Mouse (Mus musculus) hindbrain, embryonic 11.5 days (tissue): ENCODE measurements at regions not wholly inside any gene's neighbourhood (a gene's known extent, or its start where the extent isn't known, plus 50 kb on each side); places are given as distances from the start of the nearest gene placed in this dataset.

Experiments
- ATAC-seq: fragments of 200-750 bp; cut with Nextera tagmentation; 2 replicates; pipeline ENCODE4 v1.8.0; 2017; ENCODE audit warnings: mild to moderate bottlenecking, moderate TSS enrichment, moderate library complexity; ENCODE audit not compliant: low FRiP score
- DNase-seq: peaks from one replicate; pipeline ENCODE4 v3.0.0-alpha.2; 2015; ENCODE audit warnings: low spot score
- H3K27ac ChIP-seq: fragments of 300-500 bp; sonication (generic); 2 replicates; pipeline ENCODE4 v1.5.1; 2014; ENCODE audit warnings: mild to moderate bottlenecking, low read depth, low read length
- H3K27me3 ChIP-seq: fragments of 300-500 bp; sonication (generic); 2 replicates; pipeline ENCODE4 v1.6.1; 2014; ENCODE audit warnings: mild to moderate bottlenecking, low read length, moderate library complexity, mixed read lengths; ENCODE audit not compliant: control insufficient read depth, insufficient read depth
- H3K36me3 ChIP-seq: fragments of 300-500 bp; sonication (generic); 2 replicates; pipeline ENCODE4 v1.6.1; 2014; ENCODE audit warnings: mild to moderate bottlenecking, low read length, moderate library complexity, mixed read lengths; ENCODE audit not compliant: control insufficient read depth, insufficient read depth
- H3K4me1 ChIP-seq: fragments of 300-500 bp; sonication (generic); replicated peaks from 2 replicates; pipeline ENCODE4 v1.6.1; 2014; ENCODE audit warnings: low read length, mixed read lengths; ENCODE audit not compliant: control insufficient read depth, insufficient read depth
- H3K4me2 ChIP-seq: fragments of 300-500 bp; sonication (generic); replicated peaks from 2 replicates; pipeline ENCODE4 v1.6.1; 2014; ENCODE audit warnings: mild to moderate bottlenecking, low read depth, low read length
- H3K4me3 ChIP-seq: fragments of 300-500 bp; sonication (generic); 2 replicates; pipeline ENCODE4 v1.5.1; 2014; ENCODE audit warnings: low read depth, low read length
- H3K9ac ChIP-seq: fragments of 300-500 bp; sonication (generic); 2 replicates; pipeline ENCODE4 v1.6.1; 2014; ENCODE audit warnings: low read depth, low read length
- H3K9me3 ChIP-seq: fragments of 300-500 bp; sonication (generic); 2 replicates; pipeline ENCODE4 v1.6.1; 2016; ENCODE audit warnings: low read length; ENCODE audit not compliant: control insufficient read depth
- WGBS: fragments of 180-500 bp; shearing (Covaris S2); extraction: QIAGEN DNeasy Blood & Tissue Kit; methylation state at CpG from one replicate; pipeline ENCODE4 v1.1.7; 2014; 5-methylcytosine and 5-hydroxymethylcytosine counted together

DNA sequence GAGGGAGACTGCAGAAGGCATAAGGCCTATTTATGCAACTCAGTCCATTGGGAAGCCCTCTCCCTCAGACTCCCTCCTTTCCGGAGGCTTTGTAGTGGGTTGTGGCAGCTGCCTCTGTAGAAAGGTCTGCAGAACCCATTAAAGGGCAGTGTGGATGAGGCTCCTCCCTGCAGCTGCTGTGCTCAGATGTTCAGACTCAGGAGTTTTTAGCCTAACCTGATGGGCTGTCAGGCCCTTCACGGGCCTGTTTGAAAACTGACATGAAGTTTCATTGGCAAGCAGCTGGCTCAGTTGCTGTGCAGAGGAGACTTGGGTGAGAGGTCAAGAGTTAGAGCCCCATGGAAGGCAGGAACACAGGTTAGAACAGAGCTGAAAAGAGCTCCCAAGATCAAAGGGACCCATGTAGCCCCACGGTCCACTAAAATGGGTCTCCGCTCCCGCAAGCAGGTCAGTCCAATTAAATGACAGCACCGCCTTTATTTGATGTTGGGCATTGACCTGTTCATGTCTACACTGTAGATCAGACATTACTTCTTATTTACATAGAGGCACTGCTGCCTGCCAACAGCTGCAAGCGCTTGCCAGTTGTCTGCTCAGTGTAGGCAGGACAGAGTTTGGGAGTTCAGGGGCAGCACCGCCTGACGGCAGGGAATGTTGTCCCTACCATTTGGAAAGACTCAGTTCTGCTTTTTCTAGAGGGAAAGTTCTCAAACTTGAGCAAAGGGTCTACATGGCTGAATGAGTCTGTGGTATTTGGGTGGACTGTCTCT, 53.8 kb upstream of the Usp46 start:
- Histone ChIP-seq H3K36me3 (no peaks in the 10 kb centered on the region), H3K27me3 (no peaks in the 10 kb centered on the region), H3K9ac (no peak overlapping the region), H3K27ac (no peak overlapping the region), H3K4me1 (no peaks in the 10 kb centered on the region), H3K4me3 (no peak overlapping the region), H3K9me3 (no peaks in the 10 kb centered on the region), H3K4me2 (no peak overlapping the region)
- 76% methylated on average over 9 of the region's 9 CpGs for WGBS
- no peak for ATAC-seq
- peak; percentile 13 for DNase-seq

- ATAC-seq (peak; percentile 93), DNase-seq (peak; percentile 73)
- H3K9me3 ChIP-seq = no peaks in the 10 kb centered on the region
- 0 out of 2 replicates have a peak overlapping the region, but pooled peaks have one; percentile 4 for H3K4me3 ChIP-seq
- no peak overlapping the region for H3K27ac ChIP-seq
- H3K36me3 ChIP-seq = no peaks in the 10 kb centered on the region
- no peak overlapping the region for H3K9ac ChIP-seq
- H3K27me3 ChIP-seq = no peaks in the 10 kb centered on the region
- WGBS = 67% methylated on average over 32 of the region's 32 CpGs
- H3K4me1 ChIP-seq = no peaks in the 10 kb centered on the region
- H3K4me2 ChIP-seq = peak overlapping the region; percentile 27
Measured at GRCm38 (mm10) chr5:74126015-74126896, 58.0 kb upstream of the Usp46 start.

GRCm38 (mm10) chr5:74127518-74127917, 59.3 kb upstream of the Usp46 start:
- no peak for DNase-seq
- Histone ChIP-seq H3K4me2 (no peak overlapping the region), H3K27me3 (no peaks in the 10 kb centered on the region), H3K9me3 (no peaks in the 10 kb centered on the region), H3K27ac (no peak overlapping the region), H3K4me3 (no peak overlapping the region), H3K4me1 (no peaks in the 10 kb centered on the region), H3K9ac (no peak overlapping the region), H3K36me3 (no peaks in the 10 kb centered on the region)
- WGBS = 94% methylated on average over 6 of the region's 6 CpGs
- no peak for ATAC-seq

DNA sequence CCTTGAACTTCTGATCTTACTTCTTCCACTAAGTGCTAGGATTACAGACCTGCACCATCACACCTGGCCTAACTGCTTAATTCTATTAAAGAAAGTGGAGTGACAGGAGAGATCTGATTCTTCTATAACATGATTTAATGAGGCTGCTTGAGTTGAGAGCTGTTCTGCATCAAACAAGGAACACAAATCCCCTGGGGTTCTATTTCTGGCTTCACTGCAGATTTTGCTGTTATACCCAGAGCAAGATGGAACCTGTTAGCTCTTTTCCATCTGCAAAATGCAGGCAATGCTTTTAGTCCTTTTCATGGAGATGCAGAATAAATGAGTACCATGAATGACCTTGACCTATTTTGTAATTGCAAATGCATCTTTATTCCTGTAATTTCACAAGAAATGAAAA, 61.4 kb upstream of the Usp46 start:
- Histone ChIP-seq H3K9ac (no peak overlapping the region), H3K9me3 (no peaks in the 10 kb centered on the region), H3K4me3 (no peak overlapping the region), H3K27me3 (no peaks in the 10 kb centered on the region; the same call in 1 of the 2 replicates), H3K36me3 (no peaks in the 10 kb centered on the region), H3K4me2 (no peak overlapping the region), H3K4me1 (no peaks in the 10 kb centered on the region), H3K27ac (no peak overlapping the region)
- ATAC-seq = no peak
- no peak for DNase-seq

DNA sequence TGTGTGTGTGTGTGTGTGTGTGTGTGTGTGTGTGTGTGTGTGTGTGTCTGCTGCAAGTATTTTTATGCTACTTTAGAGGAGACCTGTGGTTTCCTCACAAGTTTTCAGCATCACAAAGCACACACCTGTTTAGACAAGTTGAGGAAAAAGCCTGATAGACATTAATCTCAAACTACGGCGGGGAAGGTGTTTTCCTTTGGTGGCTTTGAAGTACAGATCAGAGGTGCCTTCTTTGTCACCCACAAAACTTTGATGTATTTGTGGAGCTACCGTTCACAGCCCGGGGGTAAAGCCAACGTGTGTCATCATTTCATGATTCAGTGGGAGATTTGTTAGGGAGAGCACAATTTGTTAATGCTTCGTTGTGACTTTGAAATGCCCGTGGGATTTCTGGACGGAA, 62.4 kb upstream of the Rasl11b start:
- DNase-seq (no peak), ATAC-seq (no peak)
- H3K4me3 ChIP-seq = no peak overlapping the region
- H3K4me1 ChIP-seq = no peaks in the 10 kb centered on the region
- no peak overlapping the region for H3K4me2 ChIP-seq
- H3K9me3 ChIP-seq = no peaks in the 10 kb centered on the region
- no peaks in the 10 kb centered on the region for H3K36me3 ChIP-seq
- no peaks in the 10 kb centered on the region; the same call in 1 of the 2 replicates for H3K27me3 ChIP-seq
- no peak overlapping the region for H3K9ac ChIP-seq
- no peak overlapping the region for H3K27ac ChIP-seq
- 71% methylated on average over 8 of the region's 8 CpGs for WGBS

DNA sequence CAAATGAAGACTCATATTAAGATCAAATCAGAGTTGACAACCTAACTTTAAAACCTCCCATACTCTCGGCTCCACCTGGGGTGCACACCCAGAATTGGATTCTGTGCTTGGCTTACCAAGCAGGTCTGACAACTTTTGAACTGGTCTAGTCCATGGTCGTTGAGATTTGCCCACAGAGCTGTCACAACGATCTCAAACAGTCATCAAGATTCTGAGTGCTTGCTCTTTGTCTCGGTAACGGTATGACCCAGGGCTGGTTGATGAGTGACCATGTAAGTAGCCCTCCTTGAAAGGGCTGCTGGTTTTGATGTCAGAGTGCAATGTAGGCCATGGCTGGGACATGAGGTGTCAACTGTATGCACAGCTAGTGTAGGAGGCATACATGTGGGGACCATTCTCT, 58.7 kb upstream of the Rasl11b start:
- DNase-seq = no peak
- Histone ChIP-seq H3K27me3 (no peaks in the 10 kb centered on the region; the same call in 1 of the 2 replicates), H3K4me1 (no peaks in the 10 kb centered on the region), H3K36me3 (no peaks in the 10 kb centered on the region), H3K4me3 (no peak overlapping the region), H3K4me2 (no peak overlapping the region), H3K9ac (no peak overlapping the region), H3K9me3 (no peaks in the 10 kb centered on the region), H3K27ac (no peak overlapping the region)
- WGBS = 77% methylated on average over 5 of the region's 5 CpGs
- no peak for ATAC-seq

DNA sequence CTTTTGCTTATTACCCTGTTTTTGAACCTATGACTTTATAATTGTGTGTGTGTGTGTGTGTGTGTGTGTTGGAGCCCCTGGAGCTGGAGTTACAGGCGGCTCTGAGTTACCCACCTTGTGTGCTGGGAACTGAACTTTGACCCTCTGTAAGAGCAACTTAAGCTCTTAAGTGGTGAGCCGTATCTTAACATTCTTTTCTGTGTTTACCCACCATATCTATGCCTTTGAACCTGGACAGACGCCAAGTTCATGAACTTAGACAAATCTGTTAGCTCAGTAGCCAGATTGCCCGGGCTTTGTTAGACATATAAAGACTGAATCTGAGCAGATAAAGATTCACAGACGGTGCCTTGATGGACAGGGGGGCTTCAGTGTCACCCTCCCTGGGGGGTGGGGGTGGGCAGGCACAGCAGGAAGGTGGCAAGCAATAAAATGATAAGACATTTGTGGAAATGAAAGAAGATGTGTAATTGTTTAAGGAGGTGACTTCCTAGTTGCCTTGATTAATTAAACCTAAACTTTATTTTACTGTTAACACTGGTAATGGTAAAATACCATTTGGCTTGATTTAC, 58.1 kb upstream of the Rasl11b start:
- ATAC-seq = no peak
- H3K27me3 ChIP-seq = no peaks in the 10 kb centered on the region; the same call in 1 of the 2 replicates
- H3K4me1 ChIP-seq = no peaks in the 10 kb centered on the region
- no peak overlapping the region for H3K9ac ChIP-seq
- H3K9me3 ChIP-seq = no peaks in the 10 kb centered on the region
- H3K27ac ChIP-seq = no peak overlapping the region
- 71% methylated on average over 5 of the region's 5 CpGs for WGBS
- no peaks in the 10 kb centered on the region for H3K36me3 ChIP-seq
- no peak overlapping the region for H3K4me2 ChIP-seq
- no peak for DNase-seq
- no peak overlapping the region for H3K4me3 ChIP-seq

- no peak overlapping the region for H3K4me2 ChIP-seq
- H3K4me1 ChIP-seq = no peaks in the 10 kb centered on the region
- DNase-seq = no peak
- no peaks in the 10 kb centered on the region for H3K27me3 ChIP-seq
- 88% methylated on average over 4 of the region's 4 CpGs for WGBS
- no peak overlapping the region for H3K9ac ChIP-seq
- ATAC-seq = no peak
- H3K36me3 ChIP-seq = no peaks in the 10 kb centered on the region
- H3K27ac ChIP-seq = no peak overlapping the region
- no peak overlapping the region for H3K4me3 ChIP-seq
- no peaks in the 10 kb centered on the region for H3K9me3 ChIP-seq
Measured at GRCm38 (mm10) chr5:74143994-74144393, 51.1 kb upstream of the Rasl11b start.
